Mouse (Mus musculus): Measurements from ENCODE around the gene Sel1l3.

GRCm38 (mm10) chr5:53135984-53136383, 77.7 kb downstream of the Sel1l3 start:
- TF ChIP-seq CTCF (IDR thresholded peaks at IDR 0.05): no peak
- no peak for TF ChIP-seq EP300 (IDR thresholded peaks at IDR 0.05)

All from lung, postnatal 0 days (tissue).